Mouse (Mus musculus) left cerebral cortex, adult 18-20 months (tissue): ENCODE measurements at regions not wholly inside any gene's neighbourhood (a gene's known extent, or its start where the extent isn't known, plus 50 kb on each side); places are given as distances from the start of the nearest gene placed in this dataset.

Experiments used
- DNase-seq, 2 experiments: peaks; one replicate each; pipeline ENCODE4 v3.0.0; 2021 to 2022; ENCODE audit warnings: low spot score in 2 of 2, mixed read lengths in 1 of 2

DNA sequence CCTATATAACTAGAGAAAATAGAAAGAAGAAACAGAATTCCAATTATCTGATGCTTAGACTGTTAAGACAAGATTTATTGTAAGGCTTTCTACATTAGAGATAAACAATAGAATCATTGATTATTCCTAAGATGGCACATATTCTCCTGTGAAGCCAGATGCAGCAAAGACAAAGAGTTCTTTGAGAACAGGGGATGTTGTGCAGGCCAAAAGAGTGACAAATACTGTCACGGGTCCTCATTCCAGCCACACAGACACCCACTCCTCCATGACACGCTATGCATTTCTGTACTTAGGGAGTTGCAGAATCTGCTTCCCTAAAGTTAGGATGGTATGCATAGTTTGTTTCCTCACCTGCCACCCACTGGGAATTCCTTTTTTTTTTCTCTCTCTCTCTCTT is 245.2 kb downstream of the Sv2b start:
- DNase-seq: no peak

DNA sequence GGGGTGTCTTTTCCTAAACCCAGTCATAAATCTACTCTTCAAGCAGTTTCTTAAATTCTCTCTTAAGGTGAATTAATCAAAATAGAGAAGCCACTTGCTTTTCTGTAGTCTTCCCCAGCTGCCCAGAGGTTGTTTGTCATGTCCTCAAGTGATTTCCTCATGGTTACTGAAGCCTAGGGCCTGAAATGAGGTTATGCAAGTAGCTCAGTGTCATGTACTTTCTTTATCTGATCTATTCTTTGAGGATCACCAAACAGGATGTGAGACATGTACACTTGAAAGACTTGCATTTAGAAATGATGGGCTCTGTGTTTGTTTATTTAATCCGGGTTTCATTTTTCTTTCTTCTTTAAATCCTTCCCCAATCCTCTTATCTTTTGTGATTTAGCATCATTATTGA is 258.8 kb downstream of the Sv2b start:
- DNase-seq: no peak

DNA sequence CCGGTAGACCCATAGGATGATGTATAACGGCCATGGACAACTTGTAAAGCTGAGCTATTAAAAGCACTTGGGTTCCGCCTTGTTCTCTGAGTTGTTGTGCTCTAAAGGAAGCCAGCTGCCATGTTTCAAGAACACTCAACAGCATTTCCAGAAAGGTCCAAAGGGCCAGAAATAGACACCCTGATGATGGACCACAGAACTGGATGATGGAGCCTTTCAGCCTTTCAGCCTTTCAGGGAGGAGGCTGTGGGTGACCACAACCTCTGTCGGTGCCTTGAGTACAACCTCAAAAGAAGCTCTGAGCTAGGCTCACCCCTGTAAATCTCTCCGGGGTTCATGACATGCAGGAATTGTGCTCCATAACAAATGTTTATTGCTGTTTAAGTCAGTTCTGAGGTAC is 259.3 kb downstream of the Sv2b start:
- no peak for DNase-seq

DNA sequence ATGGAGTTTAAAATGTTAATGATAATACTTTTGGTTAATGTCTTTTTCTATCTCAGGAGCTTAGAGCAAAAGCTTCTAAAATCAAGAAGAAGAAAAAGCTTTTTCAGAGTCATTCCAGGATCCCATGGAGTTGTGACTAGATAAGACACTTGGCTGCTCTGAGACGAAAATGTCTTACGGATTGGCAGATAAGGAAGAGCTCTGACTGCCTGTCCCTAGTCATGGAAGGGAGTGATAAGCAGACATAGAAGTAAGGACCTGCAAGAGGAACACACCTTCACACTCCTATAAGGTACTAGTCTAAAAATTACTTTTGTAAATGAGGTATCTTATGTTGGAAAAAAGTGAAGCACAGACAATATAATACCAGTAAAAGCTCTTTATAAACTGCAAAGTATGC is 260.2 kb downstream of the Sv2b start:
- DNase-seq: no peak

DNA sequence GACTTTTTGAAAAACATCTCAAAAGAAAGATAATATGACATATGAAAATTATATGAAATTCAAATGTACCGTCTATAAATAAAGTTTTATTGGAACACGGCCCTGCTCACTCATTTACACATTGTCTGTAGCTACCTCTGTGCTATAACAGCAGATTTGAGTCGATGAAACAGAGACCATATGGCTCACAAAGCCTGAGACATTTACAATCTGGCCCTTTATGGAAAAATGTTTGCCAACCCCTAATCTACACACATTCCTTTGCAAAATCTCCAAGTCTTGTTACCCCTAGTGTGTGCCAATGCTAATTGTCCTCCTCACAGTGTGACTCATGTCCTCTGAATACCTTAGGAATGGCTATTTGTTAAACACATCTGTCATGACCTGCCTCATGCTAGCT is 261.2 kb downstream of the Sv2b start:
- DNase-seq: no peak

DNA sequence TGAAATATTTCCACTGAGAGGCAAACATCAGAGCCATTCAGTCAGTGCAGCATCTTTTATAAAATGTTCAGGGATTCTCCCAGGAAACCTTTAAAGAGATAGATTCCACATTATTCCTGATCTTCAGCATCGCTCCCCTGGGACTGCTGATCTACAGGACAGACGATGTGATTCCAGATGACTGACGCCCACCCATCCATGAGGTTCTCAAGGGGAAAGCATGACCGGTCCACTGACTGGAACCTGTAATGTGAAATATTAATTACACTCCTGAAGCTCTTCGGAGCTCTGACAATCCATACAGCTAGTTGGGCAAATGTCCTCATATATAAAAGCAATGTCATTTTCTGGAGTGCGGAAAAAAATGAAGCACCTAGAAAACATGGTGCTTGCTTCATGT is 268.2 kb downstream of the Sv2b start:
- no peak for DNase-seq

DNA sequence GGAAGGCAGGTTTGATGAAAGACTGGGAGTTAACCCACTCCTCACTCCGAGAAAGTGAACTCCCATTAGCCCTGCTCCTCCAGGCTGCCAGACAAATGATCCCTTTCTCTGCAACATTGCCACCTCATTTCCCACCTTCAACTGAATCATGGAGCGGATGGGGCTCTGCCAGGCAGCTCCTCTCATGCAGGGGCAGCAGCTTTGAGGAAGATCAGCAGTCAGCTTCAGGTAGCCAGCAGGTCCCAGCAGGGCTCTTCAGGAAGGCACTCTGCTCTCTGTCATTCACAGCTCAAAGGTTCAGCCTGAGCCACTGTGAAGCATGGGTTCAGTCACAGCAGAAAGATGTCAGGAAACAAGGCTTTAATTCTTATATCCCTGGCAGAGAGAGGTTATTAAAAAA is 282.9 kb downstream of the Sv2b start:
- DNase-seq: no peak

DNA sequence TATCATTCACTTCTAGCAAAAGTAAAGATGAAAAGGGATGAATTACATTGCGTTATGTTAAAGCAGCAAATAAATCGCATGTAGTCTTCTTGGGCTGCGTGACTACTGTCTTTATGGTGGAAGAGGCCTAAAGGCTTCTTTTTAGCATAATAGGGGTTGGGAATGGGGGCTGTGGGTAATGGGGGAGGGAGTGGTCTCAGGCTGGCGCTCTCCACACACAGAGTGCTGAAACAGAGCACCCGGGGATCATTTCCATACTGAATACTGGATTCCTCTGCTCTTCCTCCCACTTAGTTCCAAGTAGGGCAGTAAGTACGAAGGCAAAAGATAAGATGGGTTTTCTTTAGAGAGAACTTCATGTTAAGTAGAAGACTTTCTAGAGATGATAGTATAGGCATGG is 287.1 kb downstream of the Sv2b start:
- DNase-seq: no peak

DNA sequence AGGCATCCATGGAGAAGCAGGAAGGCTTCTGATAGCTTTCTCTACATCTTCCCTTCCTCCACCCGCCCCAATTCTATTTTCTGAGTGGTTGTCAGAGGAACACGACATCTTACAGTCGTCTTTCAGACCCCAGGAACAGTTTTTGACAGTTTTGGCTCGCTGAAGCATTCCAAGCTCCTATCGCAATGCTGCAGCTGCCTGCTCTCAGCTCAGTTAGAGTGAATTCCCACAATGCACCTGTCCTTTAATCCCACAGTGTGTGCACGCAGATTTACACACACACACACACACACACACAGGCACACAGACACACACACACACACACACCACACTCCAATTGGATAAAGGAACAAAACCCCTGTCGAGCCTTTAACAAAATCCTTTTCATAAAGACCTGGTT is 290.4 kb downstream of the Sv2b start:
- DNase-seq: no peak

DNA sequence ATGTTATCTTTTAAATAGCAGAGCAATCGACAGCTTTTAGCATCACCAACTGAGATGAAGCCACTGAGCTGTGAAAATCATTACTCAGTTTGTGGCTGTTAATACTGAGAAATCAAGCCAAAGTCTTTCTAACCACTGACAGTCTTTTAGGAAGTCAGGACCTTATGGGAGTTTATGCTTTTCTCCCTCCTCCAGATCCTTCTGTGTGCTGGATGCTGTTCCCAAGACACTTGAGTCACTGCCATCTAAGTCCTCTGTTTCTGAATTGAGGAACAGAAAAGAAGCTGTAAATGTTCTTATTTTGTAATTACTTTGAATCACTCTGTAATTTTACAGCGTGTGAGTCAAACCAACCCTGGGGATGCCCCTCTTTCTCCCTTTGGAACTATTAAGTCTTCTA is 300.6 kb downstream of the Sv2b start:
- no peak for DNase-seq

DNA sequence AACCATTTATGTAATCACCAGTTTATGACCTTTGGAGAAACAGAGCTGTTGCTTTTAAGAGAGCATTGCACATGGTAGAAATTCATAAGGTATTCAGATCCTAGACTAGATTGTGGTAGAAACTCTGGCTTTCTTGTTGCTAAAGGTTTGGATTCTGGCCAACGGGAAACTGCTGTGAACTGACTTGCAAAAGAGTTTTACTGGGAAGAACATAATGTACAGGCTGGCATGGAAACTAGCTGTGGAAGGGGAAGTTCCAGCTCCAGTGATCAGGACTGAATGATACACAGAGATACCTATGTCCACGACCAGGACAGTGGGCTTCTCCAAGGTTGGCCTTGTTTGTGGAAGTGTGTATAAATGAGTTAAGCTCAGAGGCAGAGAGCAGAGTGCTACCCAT is 318.9 kb downstream of the Sv2b start:
- DNase-seq: peak; percentile 10 to 13

DNA sequence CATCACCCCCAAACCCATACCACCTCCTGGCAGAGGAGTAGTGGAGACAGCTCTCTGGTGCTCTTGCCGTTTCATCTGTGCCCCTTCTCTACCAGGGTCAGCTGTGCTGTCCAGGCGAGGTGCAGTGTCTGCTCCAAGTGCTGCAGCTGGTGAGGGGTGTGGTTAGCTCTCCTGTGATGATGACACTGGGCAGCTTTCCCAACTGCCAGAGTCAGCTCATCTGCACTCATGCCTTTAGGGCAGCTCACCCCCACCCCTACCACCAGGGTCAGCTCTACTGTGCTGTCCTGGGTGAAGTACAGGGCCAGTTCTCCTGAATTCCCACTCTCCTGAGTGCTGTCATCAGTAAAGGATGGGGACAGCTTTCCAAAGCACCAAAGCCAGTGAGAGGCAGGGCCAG is 329.6 kb downstream of the Sv2b start:
- DNase-seq: no peak

DNA sequence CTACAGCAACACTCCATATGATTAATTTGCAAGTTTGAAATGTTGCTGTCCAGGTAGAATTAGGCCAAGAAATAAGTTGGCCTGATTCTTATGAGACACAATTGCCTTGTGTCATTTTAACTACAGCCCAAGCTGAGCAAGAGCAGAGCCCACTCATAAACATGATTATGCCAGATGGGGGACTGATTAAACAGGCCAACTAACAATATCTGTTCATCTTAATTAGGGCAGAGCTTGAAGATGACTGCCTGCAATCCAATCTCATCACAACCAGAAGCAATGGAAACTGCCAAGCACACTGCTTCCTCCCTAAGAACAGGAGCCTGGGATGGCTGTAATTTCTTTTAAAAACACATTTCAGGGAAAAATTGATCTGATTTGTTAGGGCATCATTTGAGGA is 333.1 kb downstream of the Sv2b start:
- no peak for DNase-seq

DNA sequence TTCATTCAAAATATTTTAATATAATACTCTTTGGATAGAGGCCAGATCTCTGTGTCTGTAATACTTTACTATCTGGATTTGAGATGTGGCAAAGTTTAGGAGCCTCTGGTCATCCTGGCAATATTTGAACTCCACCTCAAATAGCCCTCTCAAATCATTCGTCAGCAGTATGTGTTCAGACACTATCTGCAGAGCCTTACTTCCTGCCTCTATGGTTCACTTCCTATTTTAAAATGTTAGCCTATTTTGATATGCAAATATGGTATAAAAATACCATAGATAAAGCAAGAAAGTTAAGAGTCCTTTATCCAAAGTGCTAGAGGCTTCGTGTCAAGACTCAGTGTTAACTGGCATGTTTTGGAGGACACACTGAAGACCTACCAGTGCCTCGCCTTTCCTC is 334.6 kb downstream of the Sv2b start:
- no peak for DNase-seq

DNA sequence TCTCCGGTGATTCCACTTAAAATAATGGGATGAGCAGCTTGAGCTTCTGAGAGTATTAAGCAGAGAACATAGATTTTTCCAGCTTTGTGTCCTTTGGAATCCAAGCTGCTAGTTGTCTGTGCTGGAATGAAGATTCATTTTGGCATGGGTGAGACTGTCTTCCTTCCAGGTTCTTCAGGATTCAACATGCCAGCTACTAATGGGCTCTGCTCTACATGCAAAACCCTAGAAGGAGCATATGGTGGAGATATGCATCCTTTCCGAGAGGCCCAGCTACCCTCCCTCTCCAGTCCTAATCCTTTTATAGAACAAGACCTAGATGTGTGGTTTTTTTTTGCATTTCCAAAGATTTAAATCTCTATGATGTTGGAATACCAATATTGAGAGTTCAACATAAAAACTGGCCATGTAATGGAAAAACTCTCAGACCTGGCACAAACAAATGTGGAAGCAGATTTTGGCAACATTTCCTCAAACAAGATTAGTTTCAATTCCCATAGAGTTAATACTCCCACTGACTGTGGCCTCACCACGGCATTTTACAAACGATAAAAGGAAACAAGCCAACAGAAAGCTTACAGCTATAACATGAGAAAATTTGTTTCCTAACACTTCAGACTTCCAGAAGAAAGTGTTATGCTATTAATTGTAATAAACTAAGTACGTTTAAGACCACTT is 364.5 kb downstream of the Sv2b start:
- no peak for DNase-seq

DNA sequence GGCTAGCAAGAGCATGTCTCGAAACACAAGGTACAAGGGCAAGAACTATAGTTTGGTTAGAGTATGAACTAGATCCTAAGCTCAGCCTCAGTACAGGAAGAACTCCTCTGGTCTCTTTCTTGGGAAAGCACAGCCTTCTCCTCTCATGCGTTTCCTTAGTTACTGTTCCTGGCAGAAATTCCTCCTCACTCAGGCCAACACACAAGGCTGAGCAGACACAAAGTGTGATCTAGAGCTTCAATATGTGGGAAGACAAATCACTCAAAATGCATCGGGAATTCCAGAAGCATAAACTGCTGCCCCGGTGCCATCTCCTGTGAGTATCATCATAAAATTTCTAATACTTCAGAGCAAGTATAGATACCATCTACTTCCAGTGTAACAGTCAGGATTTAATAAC is 366.1 kb downstream of the Sv2b start:
- peak; percentile 3 to 36 for DNase-seq

DNA sequence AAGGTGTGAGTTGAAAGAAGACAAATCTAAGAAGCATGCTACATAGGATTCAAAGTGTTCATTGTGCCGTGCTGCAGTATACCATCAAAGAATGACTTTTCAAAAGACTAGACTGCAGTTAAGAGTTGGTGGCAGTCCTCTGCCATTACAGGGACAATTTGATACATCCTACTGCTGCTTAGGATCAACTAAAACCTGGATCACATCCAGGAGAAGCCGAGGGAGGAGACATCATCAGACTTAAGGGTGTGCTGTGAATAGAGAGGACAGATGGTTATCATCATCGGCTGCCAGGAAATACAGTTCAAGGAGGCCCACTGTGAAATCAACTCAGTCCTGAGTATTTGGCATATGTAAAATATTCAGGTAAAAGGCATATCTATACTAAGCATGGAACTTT is 366.9 kb downstream of the Sv2b start:
- peak; percentile 2 to 6 for DNase-seq

DNA sequence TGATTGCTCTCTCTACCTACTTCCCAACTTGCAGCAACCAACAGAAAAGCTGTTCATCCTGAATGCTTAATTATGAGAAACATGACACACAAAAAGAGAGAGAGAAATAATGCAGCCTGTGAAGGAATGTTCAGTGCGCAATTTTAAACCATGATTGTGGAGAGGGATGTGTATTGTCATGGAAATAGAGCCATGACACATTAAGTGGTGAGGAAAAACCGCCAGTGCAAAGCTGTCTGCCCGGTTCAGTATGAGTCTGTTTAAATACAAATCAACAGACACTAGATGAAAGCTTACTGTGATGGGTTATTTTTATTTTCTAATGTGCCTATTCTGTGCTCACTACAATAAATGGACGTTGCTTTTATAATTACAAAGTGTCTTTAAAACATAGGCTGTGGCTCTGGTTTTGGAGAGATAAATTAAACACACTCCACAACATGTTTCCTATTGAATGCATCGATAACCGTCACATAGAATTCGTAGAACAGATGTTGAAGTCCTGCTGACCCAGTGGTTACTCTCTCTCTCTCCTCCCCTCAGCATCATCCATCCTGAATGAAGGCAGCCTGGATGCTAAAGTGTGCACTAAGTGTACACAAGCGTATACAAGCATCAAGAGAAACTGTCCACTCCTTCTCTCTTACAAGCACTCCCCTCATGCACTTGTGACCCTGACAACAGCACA is 374.7 kb upstream of the Slco3a1 start:
- no peak for DNase-seq

DNA sequence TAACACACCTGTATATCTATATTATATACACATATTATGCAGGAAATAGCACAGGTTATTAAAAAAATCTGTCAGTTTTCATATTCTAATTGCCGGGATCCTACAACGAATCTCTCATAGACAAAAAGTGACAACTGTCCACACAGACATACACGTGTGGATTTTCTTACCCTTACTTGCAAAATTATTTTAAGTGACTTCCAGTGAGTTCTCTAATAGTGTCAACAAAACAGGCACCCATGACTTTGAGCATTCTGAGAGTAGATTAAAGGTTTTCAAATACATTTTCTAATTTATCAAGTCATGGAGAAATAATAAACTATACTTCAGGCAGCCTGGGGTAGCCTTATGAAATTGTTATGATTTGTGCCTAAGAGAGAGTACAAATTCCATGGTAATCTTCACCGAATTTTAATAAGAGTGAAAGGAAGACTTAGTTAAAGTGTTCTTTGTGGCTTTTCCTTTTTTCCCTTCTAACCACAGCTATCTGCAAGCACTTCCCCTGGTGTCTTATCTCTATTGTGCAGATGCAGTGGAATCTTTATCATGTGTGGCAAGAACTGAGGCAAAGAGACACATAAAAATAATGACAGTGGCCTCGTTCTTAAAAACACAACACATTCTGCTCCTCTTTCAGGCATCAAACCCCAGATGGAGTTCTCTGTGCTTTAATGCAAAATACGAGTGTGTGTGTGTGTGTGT is 373.8 kb upstream of the Slco3a1 start:
- no peak for DNase-seq

DNA sequence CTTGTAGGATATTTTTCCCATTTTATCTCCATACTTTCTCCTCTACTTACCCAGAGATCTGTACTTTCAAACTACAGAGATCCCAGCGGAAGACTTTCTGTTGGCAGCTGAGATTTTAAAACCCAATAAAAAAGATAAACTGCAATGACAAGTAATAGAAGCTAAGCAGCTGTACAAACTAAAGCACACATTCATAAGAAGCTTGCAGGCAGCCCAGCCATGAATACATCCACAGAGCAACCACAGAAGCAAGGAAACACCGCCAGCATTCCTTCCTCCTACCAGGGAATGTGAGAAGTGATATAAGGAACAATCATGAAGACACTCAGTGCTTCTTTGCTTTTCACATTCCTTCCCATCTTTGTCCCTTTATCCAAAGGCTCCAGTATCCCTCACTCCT is 372.1 kb upstream of the Slco3a1 start:
- no peak for DNase-seq

DNA sequence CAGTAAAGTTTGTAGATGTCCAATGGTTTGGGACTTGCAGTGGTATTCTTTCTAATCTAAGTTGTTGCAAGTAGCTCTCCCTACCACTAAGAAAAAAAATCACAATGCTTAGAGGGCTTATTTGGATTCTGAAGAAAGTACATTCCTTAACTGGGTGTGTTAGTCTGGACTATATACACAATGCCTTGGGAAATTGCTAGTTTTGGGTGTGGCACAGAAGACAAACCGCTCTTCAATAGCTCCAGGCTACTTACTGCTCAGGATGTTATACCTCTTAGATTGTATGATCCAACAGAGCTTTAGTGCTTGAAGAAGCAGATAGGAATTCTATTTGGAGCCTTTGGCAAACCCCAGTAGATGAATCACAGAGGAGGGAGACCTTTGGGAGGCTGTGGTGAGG is 369.6 kb upstream of the Slco3a1 start:
- no peak for DNase-seq

DNA sequence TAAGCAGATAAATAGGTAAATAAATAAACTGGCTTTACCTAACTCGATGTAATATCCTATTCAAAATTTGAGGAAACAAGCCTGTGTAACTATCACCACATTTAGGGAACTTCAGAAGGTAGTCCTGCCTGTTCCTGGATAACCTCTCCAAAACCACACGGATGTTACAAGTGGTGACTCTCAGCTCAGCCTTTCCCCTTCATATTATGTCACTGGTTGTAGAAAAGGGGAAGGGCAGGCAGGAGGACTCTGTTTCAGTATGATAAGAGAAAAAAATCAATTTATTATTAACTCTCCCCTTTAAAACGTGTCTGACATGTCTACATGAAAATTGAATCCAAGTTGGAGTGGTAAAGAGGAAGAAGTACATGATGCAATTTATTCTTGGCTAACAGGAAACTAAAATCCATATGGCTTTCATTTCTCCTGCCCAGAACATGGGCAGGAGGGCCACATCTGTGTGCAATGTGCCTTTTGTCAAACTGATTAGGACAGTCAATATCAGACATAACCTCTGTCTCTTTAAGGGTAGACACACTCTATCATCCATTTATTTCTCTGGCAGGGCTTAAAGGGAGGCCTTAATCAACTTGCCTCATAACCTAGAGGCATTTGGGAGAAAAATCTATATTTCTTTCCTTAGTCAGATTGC is 353.9 kb upstream of the Slco3a1 start:
- DNase-seq: no peak
